Mouse (Mus musculus) activated CD4-positive, CD25-positive, alpha-beta regulatory T cell (primary cell): ENCODE results near the gene Rhbdl1. TPM values are rescaled to one million over a fixed set of nuclear protein-coding genes. Genes with fewer than 3 reads are reported as not detected.

Experiments used
- polyA plus RNA-seq, 2 experiments: library from polyadenylated mRNA; unstranded; fragments of 100-300 nt; shearing (Covaris generic); gene quantifications; one replicate each; pipeline ENCODE4 v1.2.1; 2017

Rhbdl1 gene
- polyA plus RNA-seq, 2 experiments from 2014 or later, result 1.5 to 3.3 TPM

Other genes with a start within 250 kb of the Rhbdl1 start
- gene Gng13, start 120.1 kb downstream of the Rhbdl1 start, polyA plus RNA-seq, result not detected
- gene Chtf18, start 109.9 kb downstream of the Rhbdl1 start, polyA plus RNA-seq, result 1 to 10 TPM; 5.2 to 5.4 TPM
- gene Rpusd1, start 109.6 kb downstream of the Rhbdl1 start, polyA plus RNA-seq, result 10 to 100 TPM; 15.3 to 15.4 TPM
- gene Mslnl, start 101.3 kb downstream of the Rhbdl1 start, polyA plus RNA-seq, result not detected
- gene Msln, start 82.9 kb downstream of the Rhbdl1 start, polyA plus RNA-seq, result under 1 TPM in 1 of 2 experiments, not detected in 1; 0.26 TPM
- gene Narfl, start 63.5 kb downstream of the Rhbdl1 start, polyA plus RNA-seq, result 10 to 100 TPM; 18.7 to 25.8 TPM
- 10 to 100 TPM; 46.8 to 50.3 TPM for gene Haghl, start 51.6 kb downstream of the Rhbdl1 start, polyA plus RNA-seq
- under 1 TPM; 0.59 to 0.72 TPM for gene Ccdc78, start 50.7 kb downstream of the Rhbdl1 start, polyA plus RNA-seq
- 100 to 1,000 TPM; 177 to 212 TPM for gene Fam173a, start 44.4 kb downstream of the Rhbdl1 start, polyA plus RNA-seq
- 1 to 10 TPM in 1 of 2 experiments, not detected in 1; 1.1 TPM for gene AC134908.4, start 41.6 kb downstream of the Rhbdl1 start, polyA plus RNA-seq
- 10 to 100 TPM; 37.5 to 46.1 TPM for gene Metrn, start 40.2 kb downstream of the Rhbdl1 start, polyA plus RNA-seq
- not detected for gene Fbxl16, start 28.2 kb downstream of the Rhbdl1 start, polyA plus RNA-seq
- gene Wdr24, start 13.7 kb downstream of the Rhbdl1 start, polyA plus RNA-seq, result 10 to 100 TPM; 22.8 to 29.5 TPM
- gene Jmjd8, start 8.4 kb downstream of the Rhbdl1 start, polyA plus RNA-seq, result 10 to 100 TPM; 16.2 to 25.7 TPM
- gene Stub1, start 3.9 kb downstream of the Rhbdl1 start, polyA plus RNA-seq, result 100 to 1,000 TPM; 130 TPM
- 1 to 10 TPM; 2.5 to 3.2 TPM for gene Gm20683, start 4.5 kb upstream of the Rhbdl1 start, polyA plus RNA-seq
- gene Rhot2, start 7.6 kb upstream of the Rhbdl1 start, polyA plus RNA-seq, result 10 to 100 TPM; 32.6 to 40.3 TPM
- 10 to 100 TPM in 1 of 2 experiments, 1 to 10 TPM in 1; 5.7 to 11.5 TPM for gene Wdr90, start 24.2 kb upstream of the Rhbdl1 start, polyA plus RNA-seq
- gene Mcrip2, start 31.5 kb upstream of the Rhbdl1 start, polyA plus RNA-seq, result 1 to 10 TPM; 4.5 to 5.5 TPM
- gene Mettl26, start 37.8 kb upstream of the Rhbdl1 start, polyA plus RNA-seq, result 100 to 1,000 TPM in 1 of 2 experiments, 10 to 100 TPM in 1; 82.0 to 102 TPM
- gene Wfikkn1, start 43.6 kb upstream of the Rhbdl1 start, polyA plus RNA-seq, result 1 to 10 TPM; 1.5 to 1.9 TPM
- gene Rab40c, start 82.4 kb upstream of the Rhbdl1 start, polyA plus RNA-seq, result 10 to 100 TPM; 15.4 to 25.0 TPM
- gene Pigq, start 107.6 kb upstream of the Rhbdl1 start, polyA plus RNA-seq, result 10 to 100 TPM; 25.0 to 52.5 TPM
- gene Nhlrc4, start 107.7 kb upstream of the Rhbdl1 start, polyA plus RNA-seq, result not detected
- under 1 TPM in 1 of 2 experiments, not detected in 1; 0.17 TPM for gene A930017K11Rik, start 115.3 kb upstream of the Rhbdl1 start, polyA plus RNA-seq
- gene Capn15, start 148.5 kb upstream of the Rhbdl1 start, polyA plus RNA-seq, result 10 to 100 TPM; 21.3 to 28.1 TPM
- gene Rab11fip3, start 232.3 kb upstream of the Rhbdl1 start, polyA plus RNA-seq, result 10 to 100 TPM; 10.7 to 12.3 TPM